Comparison of ENCODE assay signal across 8 mouse cellular contexts in the genomic region with DNA sequence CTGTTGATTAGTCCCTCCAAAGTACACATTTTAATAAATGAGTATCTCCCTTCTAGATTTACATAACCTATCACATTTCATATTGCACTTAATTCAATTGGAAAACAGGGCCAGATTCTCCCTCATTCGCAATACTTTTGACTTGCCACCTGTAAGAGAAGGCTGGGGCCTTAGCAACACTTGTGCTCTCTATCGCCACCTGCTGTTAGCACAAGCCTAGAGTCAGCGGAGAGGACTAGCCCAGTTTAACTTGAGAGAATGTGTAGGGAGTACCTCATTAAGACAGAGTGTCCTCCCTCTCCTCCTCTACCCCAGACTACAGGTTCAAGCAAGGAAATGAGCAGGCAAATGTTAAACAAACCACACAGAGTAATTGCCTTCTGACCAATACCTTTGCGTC. TPM values are rescaled to one million over a fixed set of nuclear protein-coding genes. Genes with fewer than 3 reads are reported as not detected.
DNase-seq lines count a peak whose midpoint lies in the region; ATAC-seq and TF ChIP-seq lines count a peak whose summit lies in the region.

No protein-coding gene starts in this region.

- H3K9ac ChIP-seq in lung, postnatal 0 days (replicated peaks; ENCODE audit: low read depth): no peak overlapping the region

- WGBS in lung, postnatal 0 days: 20% methylated on average over 4 of the region's 4 CpGs

- no peak overlapping the region for H3K4me3 ChIP-seq in lung, postnatal 0 days (ENCODE audit: low read depth, low read length)

- H3K4me2 ChIP-seq in lung, postnatal 0 days (replicated peaks; ENCODE audit: low read depth, low read length): no peak overlapping the region

- no peak for TF ChIP-seq EP300 in lung, postnatal 0 days (IDR thresholded peaks at IDR 0.05)

- peak; percentile 97 for TF ChIP-seq CTCF in lung, postnatal 0 days (IDR thresholded peaks at IDR 0.05)

- peak overlapping the region; percentile 62; the same call in 1 of the 2 replicates for H3K27ac ChIP-seq in lung, postnatal 0 days (ENCODE audit: low read length)

- H3K36me3 ChIP-seq in lung, postnatal 0 days (ENCODE audit: insufficient read depth, low read length): no peaks in the 10 kb centered on the region

- ATAC-seq in lung, postnatal 0 days: peak; percentile 40

- H3K27me3 ChIP-seq in lung, postnatal 0 days (replicated peaks; ENCODE audit: insufficient read depth, low read length): no peaks in the 10 kb centered on the region

- peak; percentile 69 for DNase-seq in CD4-positive helper T cell, adult 2 months (ENCODE audit: low read depth, low spot score)
- DNase-seq in adrenal gland, adult 2 months: peak; percentile 75
- peak; percentile 68 for DNase-seq in embryo, embryonic 11.5 days (ENCODE audit: low read depth, low spot score)
- DNase-seq in gonadal fat pad, adult 2 months (ENCODE audit: low read depth): peak; percentile 27
- DNase-seq in kidney, postnatal 4 days: peak; percentile 91 to 92
- peak; percentile 80 for DNase-seq in lung, postnatal 0 days (ENCODE audit: low spot score)
- DNase-seq in retina, embryonic 14.5 days (ENCODE audit: low spot score): peak; percentile 90
- peak; percentile 83 for DNase-seq in thymus, postnatal 25 days

- no peaks in the 10 kb centered on the region for H3K9me3 ChIP-seq in lung, postnatal 0 days (ENCODE audit: low read length)

- H3K4me1 ChIP-seq in lung, postnatal 0 days (ENCODE audit: insufficient read depth, low read depth, low read length): peaks cover 11% of the 10 kb centered on the region; the same call in 1 of the 2 replicates

RNA-seq across cellular contexts. Expression of a gene that starts 4.1 kb away (rescaled TPM):
- total RNA-seq in adrenal gland, adult 2 months (2021): 10 to 100 TPM; 51.1 to 78.2 TPM
- 241 and 278 TPM in 2 replicates for polyA plus RNA-seq in adrenal gland, adult 2 months (2012; rRNA removed)
- polyA plus RNA-seq in gonadal fat pad, adult 2 months (2012; rRNA removed): 81.1 and 86.6 TPM in 2 replicates
- 54.8 and 71.1 TPM in 2 replicates for polyA plus RNA-seq in lung, postnatal 0 days (2015; fragmentation: Nextera tagmentation; extraction: Ambion mirVana)

Comparison
In these comparisons a context has a peak if more than half of its experiments do, and no peak if none do; other contexts are left out.
1. DNase-seq: peak in every context shown above with its lines; median percentile 92 in kidney, postnatal 4 days; 90 in retina, embryonic 14.5 days; 83 in thymus, postnatal 25 days; 80 in lung, postnatal 0 days; 75 in adrenal gland, adult 2 months; 69 in CD4-positive helper T cell, adult 2 months; 68 in embryo, embryonic 11.5 days; 27 in gonadal fat pad, adult 2 months.